Mouse (Mus musculus): ENCODE data around the gene Acsf3. TPM values are rescaled to one million over a fixed set of nuclear protein-coding genes. Genes with fewer than 3 reads are reported as not detected.

Gene Acsf3
- total and polyA plus RNA-seq, 2 experiments from 2014 or later = 18.9 to 22.1 TPM

GRCm38 (mm10) chr8:122845662-122846061 lies 70.4 kb downstream of the Acsf3 start:
- H3K27ac ChIP-seq (ENCODE audit: low read depth, low read length) = no peak overlapping the region
- DNase-seq (ENCODE audit: low spot score) = peak; percentile 40
- TF ChIP-seq CTCF (IDR thresholded peaks at IDR 0.05) = no peak
- 84% methylated on average over 4 of the region's 4 CpGs for WGBS
- H3K4me1 ChIP-seq (ENCODE audit: insufficient read depth, low read length) = no peaks in the 10 kb centered on the region
- no peaks in the 10 kb centered on the region for H3K9me3 ChIP-seq (ENCODE audit: low read length)
- H3K27me3 ChIP-seq (ENCODE audit: insufficient read depth, low read length) = no peaks in the 10 kb centered on the region
- no peak overlapping the region for H3K9ac ChIP-seq (replicated peaks; ENCODE audit: low read length, poor library complexity, severe bottlenecking)
- no peak overlapping the region for H3K4me3 ChIP-seq (ENCODE audit: low read depth, low read length)
- H3K4me2 ChIP-seq (ENCODE audit: low read depth, low read length, poor library complexity, severe bottlenecking) = no peak overlapping the region
- ATAC-seq (ENCODE audit: low FRiP score) = no peak
- H3K36me3 ChIP-seq (ENCODE audit: insufficient read depth, low read length) = no peaks in the 10 kb centered on the region

DNA sequence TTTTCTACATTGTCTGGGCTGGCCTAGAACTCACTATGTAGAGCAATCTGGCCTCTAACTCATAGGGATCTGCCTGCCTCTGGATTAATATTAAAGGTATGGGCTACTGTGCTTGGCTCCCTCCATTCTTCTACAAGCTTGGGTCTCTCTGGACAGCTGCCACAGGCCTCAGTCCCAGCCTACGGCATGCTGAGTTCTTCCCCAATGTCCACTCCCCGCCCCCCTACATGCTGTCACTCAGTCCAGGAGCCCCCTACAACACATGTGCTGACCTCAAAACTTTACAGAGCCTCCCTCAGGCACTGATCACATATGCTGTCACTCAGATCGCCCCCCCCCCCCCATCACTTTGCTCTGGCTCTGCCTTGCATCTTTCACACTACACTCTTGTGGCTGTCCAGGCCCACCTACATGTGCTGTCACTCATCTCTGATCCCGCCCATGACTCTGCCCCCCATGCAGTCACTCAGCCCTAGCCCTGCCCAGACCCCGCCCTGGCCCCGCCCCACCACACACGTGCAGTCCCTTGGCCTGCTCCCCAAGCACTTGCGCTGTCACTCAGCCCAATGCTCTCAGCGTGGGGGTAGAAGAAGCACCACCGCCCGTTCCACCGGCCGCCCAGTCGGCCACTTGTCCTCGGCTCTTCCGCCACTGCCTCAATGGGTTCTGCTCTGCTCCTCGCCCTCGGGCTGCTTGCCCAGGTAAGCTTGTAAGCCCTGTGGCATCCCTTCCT lies 72.7 kb downstream of the Acsf3 start, which contains the start of gene Cdh15:
Gene Cdh15, plus strand, starts transcription at position 138 of the 733 bp plus-strand sequence.
- 16% methylated on average over 16 of the region's 18 CpGs for WGBS
- Histone ChIP-seq H3K27ac (ENCODE audit: low read depth, low read length) (no peak within 1 kb of the TSS), H3K9me3 (ENCODE audit: low read length) (no peaks in the 10 kb centered on the region), H3K36me3 (ENCODE audit: insufficient read depth, low read length) (no peaks in the 10 kb centered on the region), H3K4me3 (ENCODE audit: low read depth, low read length) (no peak within 1 kb of the TSS), H3K9ac (replicated peaks; ENCODE audit: low read length, poor library complexity, severe bottlenecking) (peak within 1 kb of the TSS; percentile 20; the same call in 1 of the 2 replicates), H3K27me3 (ENCODE audit: insufficient read depth, low read length) (no peaks in the 10 kb centered on the region), H3K4me2 (ENCODE audit: low read depth, low read length, poor library complexity, severe bottlenecking) (peak within 1 kb of the TSS; percentile 30; the same call in 1 of the 2 replicates), H3K4me1 (ENCODE audit: insufficient read depth, low read length) (no peaks in the 10 kb centered on the region)
- DNase-seq (ENCODE audit: low spot score) (peak; percentile 72), ATAC-seq (ENCODE audit: low FRiP score) (peak; percentile 73)
- TF ChIP-seq CTCF (IDR thresholded peaks at IDR 0.05) = no peak

DNA sequence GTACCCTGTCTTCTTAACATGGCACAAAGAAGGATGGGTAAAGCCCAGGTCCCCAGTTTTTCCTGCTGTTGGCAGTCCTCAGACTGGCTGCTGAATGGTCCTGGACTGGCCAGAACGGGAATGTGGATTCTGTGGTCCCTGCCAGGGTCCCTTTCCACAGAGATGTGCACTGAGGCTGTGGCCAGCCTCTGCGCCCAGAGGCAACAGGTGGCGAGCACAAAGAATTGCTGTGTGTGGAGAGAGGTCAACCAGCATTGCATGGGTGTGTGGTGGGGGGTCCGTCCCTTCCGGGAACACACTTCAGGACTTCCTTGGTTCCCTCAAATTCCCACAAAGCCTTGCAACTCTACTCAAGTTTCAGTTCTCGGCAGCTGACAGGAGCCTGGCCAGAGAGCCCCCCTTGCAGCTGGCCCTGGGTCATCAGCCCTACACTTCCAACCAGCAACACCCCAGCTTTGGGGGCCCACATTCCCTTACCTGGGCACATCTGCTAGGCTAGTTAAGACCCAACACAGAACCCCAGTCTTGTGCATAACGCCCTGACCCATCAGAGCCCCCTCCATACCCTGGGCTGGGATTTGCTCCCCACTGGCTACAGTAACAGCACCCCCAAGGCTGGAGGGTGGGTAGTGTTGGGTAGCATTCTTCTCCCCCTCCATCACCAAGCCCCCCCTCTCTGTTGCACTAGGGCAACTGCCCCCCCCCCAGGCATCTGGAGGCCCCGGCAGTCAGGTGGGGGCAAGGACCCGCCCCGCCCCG lies 74.0 kb downstream of the Acsf3 start:
- no peak for ATAC-seq (ENCODE audit: low FRiP score)
- TF ChIP-seq CTCF (IDR thresholded peaks at IDR 0.05) = no peak
- H3K36me3 ChIP-seq (ENCODE audit: insufficient read depth, low read length) = no peaks in the 10 kb centered on the region
- no peak overlapping the region for H3K4me3 ChIP-seq (ENCODE audit: low read depth, low read length)
- no peak overlapping the region for H3K27ac ChIP-seq (ENCODE audit: low read depth, low read length)
- no peak overlapping the region for H3K9ac ChIP-seq (replicated peaks; ENCODE audit: low read length, poor library complexity, severe bottlenecking)
- peaks cover 1% of the 10 kb centered on the region; the same call in 1 of the 2 replicates for H3K27me3 ChIP-seq (ENCODE audit: insufficient read depth, low read length)
- DNase-seq (ENCODE audit: low spot score) = no peak
- H3K4me1 ChIP-seq (ENCODE audit: insufficient read depth, low read length) = 0 out of 2 replicates have a peak, but pooled peaks cover 6% of the 10 kb centered on the region
- no peak overlapping the region for H3K4me2 ChIP-seq (ENCODE audit: low read depth, low read length, poor library complexity, severe bottlenecking)
- no peaks in the 10 kb centered on the region for H3K9me3 ChIP-seq (ENCODE audit: low read length)
- 73% methylated on average over 11 of the region's 11 CpGs for WGBS

- Histone ChIP-seq H3K9ac (replicated peaks; ENCODE audit: low read length, poor library complexity, severe bottlenecking) (no peak overlapping the region), H3K4me3 (ENCODE audit: low read depth, low read length) (no peak overlapping the region), H3K4me2 (ENCODE audit: low read depth, low read length, poor library complexity, severe bottlenecking) (no peak overlapping the region), H3K9me3 (ENCODE audit: low read length) (no peaks in the 10 kb centered on the region), H3K27me3 (ENCODE audit: insufficient read depth, low read length) (peaks cover 4% of the 10 kb centered on the region; the same call in 1 of the 2 replicates), H3K36me3 (ENCODE audit: insufficient read depth, low read length) (no peaks in the 10 kb centered on the region), H3K4me1 (ENCODE audit: insufficient read depth, low read length) (0 out of 2 replicates have a peak, but pooled peaks cover 6% of the 10 kb centered on the region), H3K27ac (ENCODE audit: low read depth, low read length) (no peak overlapping the region)
- WGBS = 54% methylated on average over 3 of the region's 3 CpGs
- DNase-seq (ENCODE audit: low spot score) (no peak), ATAC-seq (ENCODE audit: low FRiP score) (no peak)
- TF ChIP-seq CTCF (IDR thresholded peaks at IDR 0.05) = no peak
These were observed 75.5 kb downstream of the Acsf3 start for GRCm38 (mm10) chr8:122850641-122851240.

DNA sequence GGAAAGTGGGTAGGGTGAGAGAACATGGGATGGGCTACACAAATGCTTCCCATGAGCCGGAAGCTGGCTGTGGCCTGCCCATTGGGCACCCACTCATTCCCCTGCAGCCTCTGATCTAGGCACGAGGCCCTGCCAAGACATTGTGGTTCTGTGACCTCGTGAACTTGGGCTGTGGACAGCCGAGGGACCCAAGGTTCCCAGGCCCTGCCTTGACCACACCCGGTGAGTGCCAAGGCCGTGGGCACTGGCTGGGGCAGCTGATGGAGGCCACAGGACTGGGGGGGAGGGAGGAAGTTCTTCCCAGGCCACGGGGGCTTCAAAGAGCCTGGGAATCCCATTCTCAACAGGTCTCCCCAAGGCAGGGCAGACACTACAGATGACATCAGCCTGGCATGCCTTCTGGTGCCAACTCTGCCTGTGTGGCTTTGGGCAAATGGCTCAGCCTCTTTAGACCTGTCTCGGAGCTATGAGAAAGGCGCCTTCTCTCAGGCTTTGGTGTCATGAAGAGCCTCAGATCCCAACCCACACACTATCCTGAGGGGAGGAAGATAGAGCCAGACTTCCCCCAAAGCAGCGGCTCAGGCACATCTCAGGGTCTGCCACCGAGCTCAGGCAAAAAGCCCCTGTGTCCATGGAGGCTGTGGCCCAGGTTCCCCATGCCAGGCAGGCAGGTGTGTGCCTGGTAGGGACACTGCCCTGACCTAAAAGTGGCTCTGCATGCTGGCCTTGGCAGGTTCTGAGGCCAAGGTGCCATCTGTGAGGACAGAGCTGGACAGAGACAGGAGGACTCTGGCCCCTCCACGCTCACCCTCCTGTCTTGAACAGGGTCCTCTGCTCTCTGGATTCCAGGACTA lies 76.6 kb downstream of the Acsf3 start:
- Histone ChIP-seq H3K9ac (replicated peaks; ENCODE audit: low read length, poor library complexity, severe bottlenecking) (no peak overlapping the region), H3K4me2 (ENCODE audit: low read depth, low read length, poor library complexity, severe bottlenecking) (no peak overlapping the region), H3K27me3 (ENCODE audit: insufficient read depth, low read length) (peaks cover 4% of the 10 kb centered on the region; the same call in 1 of the 2 replicates), H3K4me3 (ENCODE audit: low read depth, low read length) (no peak overlapping the region), H3K4me1 (ENCODE audit: insufficient read depth, low read length) (0 out of 2 replicates have a peak, but pooled peaks cover 6% of the 10 kb centered on the region), H3K27ac (ENCODE audit: low read depth, low read length) (no peak overlapping the region), H3K9me3 (ENCODE audit: low read length) (no peaks in the 10 kb centered on the region), H3K36me3 (ENCODE audit: insufficient read depth, low read length) (no peaks in the 10 kb centered on the region)
- 84% methylated on average over 12 of the region's 12 CpGs for WGBS
- DNase-seq (ENCODE audit: low spot score) (no peak), ATAC-seq (ENCODE audit: low FRiP score) (no peak)
- TF ChIP-seq CTCF (IDR thresholded peaks at IDR 0.05) = no peak
